Mouse (Mus musculus) kidney, embryonic 15.5 days (tissue): ENCODE results near the gene Atp6v0a1. TPM values are rescaled to one million over a fixed set of nuclear protein-coding genes. Genes with fewer than 3 reads are reported as not detected.

ENCODE experiments used
- ATAC-seq: fragments of 200-750 bp; cut with Nextera tagmentation; replicated peaks from 2 replicates; pipeline ENCODE4 v1.8.0; 2017; ENCODE audit warnings: moderate TSS enrichment; ENCODE audit not compliant: low FRiP score
- H3K27ac ChIP-seq: fragments of 300-500 bp; sonication (generic); 2 replicates; pipeline ENCODE4 v1.5.1; 2015; ENCODE audit warnings: mild to moderate bottlenecking, inconsistent platforms
- H3K27me3 ChIP-seq: fragments of 300-500 bp; sonication (generic); 2 replicates; pipeline ENCODE4 v1.6.1; 2015; ENCODE audit warnings: inconsistent platforms
- H3K36me3 ChIP-seq: fragments of 300-500 bp; sonication (generic); 2 replicates; pipeline ENCODE4 v1.6.1; 2015; ENCODE audit warnings: inconsistent platforms
- H3K4me1 ChIP-seq: fragments of 300-500 bp; sonication (generic); 2 replicates; pipeline ENCODE4 v1.6.1; 2015; ENCODE audit warnings: inconsistent platforms
- H3K4me2 ChIP-seq: fragments of 300-500 bp; sonication (generic); 2 replicates; pipeline ENCODE4 v1.6.1; 2015; ENCODE audit warnings: moderate library complexity, mild to moderate bottlenecking, inconsistent platforms
- H3K4me3 ChIP-seq: fragments of 300-500 bp; sonication (generic); replicated peaks from 2 replicates; pipeline ENCODE4 v1.5.1; 2015; ENCODE audit warnings: mild to moderate bottlenecking, inconsistent platforms
- H3K9ac ChIP-seq: fragments of 300-500 bp; sonication (generic); 2 replicates; pipeline ENCODE4 v1.6.1; 2015; ENCODE audit warnings: mild to moderate bottlenecking, inconsistent platforms
- H3K9me3 ChIP-seq: fragments of 300-500 bp; sonication (generic); replicated peaks from 2 replicates; pipeline ENCODE4 v1.6.1; 2016; ENCODE audit warnings: inconsistent platforms
- WGBS: fragments of 180-500 bp; shearing (Covaris S2); methylation state at CpG from one replicate; pipeline ENCODE4 v1.1.7; 2015; ENCODE audit warnings: mixed read lengths; 5-methylcytosine and 5-hydroxymethylcytosine counted together
- microRNA-seq: library from miRNA; unstranded; fragments of <30 nt; microRNA quantifications from one replicate; pipeline ENCODE4, GENCODE M21; 2016
- polyA plus RNA-seq: library from polyadenylated mRNA; unstranded; fragments of >200 nt; fragmentation: Nextera tagmentation; extraction: Ambion mirVana; gene quantifications from 2 replicates; pipeline ENCODE4 v1.2.1, GENCODE M21; 2015

Atp6v0a1 gene
- polyA plus RNA-seq, 1 experiment from 2014 or later = 46.0 TPM

- H3K9me3 ChIP-seq = no peaks in the 10 kb centered on the region
- H3K36me3 ChIP-seq = peaks cover 71% of the 10 kb centered on the region
- peak within 1 kb of the TSS; percentile 70 for H3K9ac ChIP-seq
- peak within 1 kb of the TSS; percentile 95 for H3K27ac ChIP-seq
- no peaks in the 10 kb centered on the region for H3K27me3 ChIP-seq
- ATAC-seq = peak; percentile 96
- peak within 1 kb of the TSS; percentile 92 for H3K4me2 ChIP-seq
- H3K4me1 ChIP-seq = peaks cover 17% of the 10 kb centered on the region
- WGBS = under 1% methylated on average over 43 of the region's 43 CpGs
- H3K4me3 ChIP-seq = peak within 1 kb of the TSS; percentile 80
These were observed 86.2 kb downstream of the Atp6v0a1 start, which contains the start of gene Psmc3ip for GRCm38 (mm10) chr11:101095314-101096024. Psmc3ip (minus strand) TSS chr11:101095436.

GRCm38 (mm10) chr11:101098231-101098630 is 89.0 kb downstream of the Atp6v0a1 start:
- H3K4me2 ChIP-seq = no peak overlapping the region
- H3K4me3 ChIP-seq = no peak overlapping the region
- H3K9ac ChIP-seq = 0 out of 2 replicates have a peak overlapping the region, but pooled peaks have one; percentile 12
- peaks cover 71% of the 10 kb centered on the region for H3K36me3 ChIP-seq
- no peaks in the 10 kb centered on the region for H3K27me3 ChIP-seq
- no peaks in the 10 kb centered on the region for H3K9me3 ChIP-seq
- H3K4me1 ChIP-seq = peaks cover 17% of the 10 kb centered on the region
- no peak for ATAC-seq
- no peak overlapping the region for H3K27ac ChIP-seq
- 77% methylated on average over 8 of the region's 8 CpGs for WGBS

- H3K27ac ChIP-seq = no peak overlapping the region
- H3K4me1 ChIP-seq = no peaks in the 10 kb centered on the region
- H3K9me3 ChIP-seq = no peaks in the 10 kb centered on the region
- H3K4me3 ChIP-seq = no peak overlapping the region
- no peaks in the 10 kb centered on the region for H3K27me3 ChIP-seq
- ATAC-seq = no peak
- no peak overlapping the region for H3K9ac ChIP-seq
- H3K36me3 ChIP-seq = peaks cover 90% of the 10 kb centered on the region
- 90% methylated on average over 5 of the region's 5 CpGs for WGBS
- H3K4me2 ChIP-seq = no peak overlapping the region
These were observed 93.8 kb downstream of the Atp6v0a1 start for GRCm38 (mm10) chr11:101103011-101103410.

GRCm38 (mm10) chr11:101109351-101109750 is 100.1 kb downstream of the Atp6v0a1 start:
- Histone ChIP-seq H3K4me1 (no peaks in the 10 kb centered on the region), H3K9me3 (no peaks in the 10 kb centered on the region), H3K4me3 (no peak overlapping the region), H3K9ac (no peak overlapping the region), H3K27me3 (no peaks in the 10 kb centered on the region), H3K36me3 (peaks cover 30% of the 10 kb centered on the region), H3K4me2 (no peak overlapping the region), H3K27ac (no peak overlapping the region)
- 76% methylated on average over 4 of the region's 4 CpGs for WGBS
- ATAC-seq = no peak

GRCm38 (mm10) chr11:101110708-101111107 is 101.5 kb downstream of the Atp6v0a1 start:
- ATAC-seq = no peak
- Histone ChIP-seq H3K27me3 (no peaks in the 10 kb centered on the region), H3K9me3 (no peaks in the 10 kb centered on the region), H3K9ac (no peak overlapping the region), H3K4me3 (no peak overlapping the region), H3K27ac (no peak overlapping the region), H3K4me1 (peaks cover 3% of the 10 kb centered on the region), H3K36me3 (peaks cover 16% of the 10 kb centered on the region), H3K4me2 (no peak overlapping the region)
- WGBS = 44% methylated on average over 5 of the region's 5 CpGs

- ATAC-seq = no peak
- no peaks in the 10 kb centered on the region for H3K27me3 ChIP-seq
- no peak overlapping the region for H3K9ac ChIP-seq
- peaks cover 8% of the 10 kb centered on the region for H3K4me1 ChIP-seq
- H3K4me2 ChIP-seq = no peak overlapping the region
- no peaks in the 10 kb centered on the region for H3K9me3 ChIP-seq
- H3K36me3 ChIP-seq = peaks cover 12% of the 10 kb centered on the region; the same call in 1 of the 2 replicates
- H3K27ac ChIP-seq = no peak overlapping the region
- no peak overlapping the region for H3K4me3 ChIP-seq
- WGBS = 89% methylated on average over 4 of the region's 4 CpGs
These were observed 101.9 kb downstream of the Atp6v0a1 start for GRCm38 (mm10) chr11:101111178-101111577.

GRCm38 (mm10) chr11:101112186-101112585 is 102.9 kb downstream of the Atp6v0a1 start:
- Histone ChIP-seq H3K27ac (no peak overlapping the region), H3K4me3 (no peak overlapping the region), H3K4me1 (peaks cover 11% of the 10 kb centered on the region), H3K27me3 (no peaks in the 10 kb centered on the region), H3K9ac (no peak overlapping the region), H3K4me2 (no peak overlapping the region), H3K36me3 (peaks cover 10% of the 10 kb centered on the region; the same call in 1 of the 2 replicates), H3K9me3 (no peaks in the 10 kb centered on the region)
- ATAC-seq = no peak
- 92% methylated on average over 3 of the region's 3 CpGs for WGBS

Small RNA genes within 50 kb of the gene (microRNA-seq; reads per million reads assigned to microRNA genes)
- gene Mir6928 = 0.89 reads per million

Other genes starting within 250 kb of the Atp6v0a1 start
- 0.10 TPM in 1 of 2 replicates, not detected in the other for gene Kcnh4, start 249.5 kb upstream of the Atp6v0a1 start, polyA plus RNA-seq
- gene Hcrt, start 246.5 kb upstream of the Atp6v0a1 start, polyA plus RNA-seq = not detected in 2 replicates
- gene Ghdc, start 238.5 kb upstream of the Atp6v0a1 start, polyA plus RNA-seq = 6.7 and 7.9 TPM in 2 replicates
- 19.6 and 19.9 TPM in 2 replicates for gene Stat5b, start 158.7 kb upstream of the Atp6v0a1 start, polyA plus RNA-seq
- gene Stat5a, start 150.1 kb upstream of the Atp6v0a1 start, polyA plus RNA-seq = 3.1 and 3.7 TPM in 2 replicates
- 44.8 and 45.1 TPM in 2 replicates for gene Stat3, start 69.9 kb upstream of the Atp6v0a1 start, polyA plus RNA-seq
- 131 and 150 TPM in 2 replicates for gene Cavin1, start 38.6 kb upstream of the Atp6v0a1 start, polyA plus RNA-seq
- 16.8 TPM in 2 replicates for gene Naglu, start 60.6 kb downstream of the Atp6v0a1 start, polyA plus RNA-seq
- gene Hsd17b1, start 69.0 kb downstream of the Atp6v0a1 start, polyA plus RNA-seq = 0.19 and 0.24 TPM in 2 replicates
- gene Coasy, start 73.1 kb downstream of the Atp6v0a1 start, polyA plus RNA-seq = 46.3 and 46.7 TPM in 2 replicates
- 44.9 and 46.9 TPM in 2 replicates for gene Mlx, start 77.8 kb downstream of the Atp6v0a1 start, polyA plus RNA-seq
- 37.3 and 38.0 TPM in 2 replicates for gene Psmc3ip, start 86.0 kb downstream of the Atp6v0a1 start, polyA plus RNA-seq
- gene Retreg3, start 110.4 kb downstream of the Atp6v0a1 start, polyA plus RNA-seq = 21.3 and 24.5 TPM in 2 replicates
- gene Tubg1, start 110.5 kb downstream of the Atp6v0a1 start, polyA plus RNA-seq = 86.3 and 99.6 TPM in 2 replicates
- 3.8 and 4.2 TPM in 2 replicates for gene Tubg2, start 146.5 kb downstream of the Atp6v0a1 start, polyA plus RNA-seq
- gene Cntnap1, start 161.1 kb downstream of the Atp6v0a1 start, polyA plus RNA-seq = 1.9 and 2.0 TPM in 2 replicates
- 17.0 and 18.6 TPM in 2 replicates for gene Plekhh3, start 161.9 kb downstream of the Atp6v0a1 start, polyA plus RNA-seq
- 0.78 and 0.82 TPM in 2 replicates for gene Ccr10, start 166.0 kb downstream of the Atp6v0a1 start, polyA plus RNA-seq
- 22.9 and 27.0 TPM in 2 replicates for gene Ezh1, start 217.0 kb downstream of the Atp6v0a1 start, polyA plus RNA-seq
- gene Ramp2, start 236.6 kb downstream of the Atp6v0a1 start, polyA plus RNA-seq = 220 and 232 TPM in 2 replicates
- gene Vps25, start 244.3 kb downstream of the Atp6v0a1 start, polyA plus RNA-seq = 135 and 147 TPM in 2 replicates